Mouse (Mus musculus): ENCODE measurements around the gene Olfr1410. TPM values are rescaled to one million over a fixed set of nuclear protein-coding genes. Genes with fewer than 3 reads are reported as not detected.

Gene Olfr1410
- polyA plus RNA-seq, 1 experiment from 2014 or later, result not detected

- Histone ChIP-seq H3K4me3 (ENCODE audit: low read depth, low read length) (no peak overlapping the region), H3K9ac (ENCODE audit: low read length) (no peak overlapping the region), H3K4me2 (ENCODE audit: low read depth) (no peak overlapping the region), H3K36me3 (ENCODE audit: control insufficient read depth, insufficient read depth, low read length) (no peaks in the 10 kb centered on the region), H3K4me1 (ENCODE audit: control insufficient read depth, insufficient read depth, low read length) (peaks cover 7% of the 10 kb centered on the region; the same call in 1 of the 2 replicates), H3K27ac (ENCODE audit: low read depth, low read length) (no peak overlapping the region), H3K27me3 (ENCODE audit: control insufficient read depth, insufficient read depth, low read length) (no peaks in the 10 kb centered on the region), H3K9me3 (ENCODE audit: control insufficient read depth, low read length) (no peaks in the 10 kb centered on the region)
- no peak for ATAC-seq (ENCODE audit: insufficient read depth, low FRiP score, low TSS enrichment)
- WGBS, result 82% methylated on average over 5 of the region's 5 CpGs
- no peak for DNase-seq (ENCODE audit: low spot score)
Measured at GRCm38 (mm10) chr1:92644916-92645315, 39.3 kb downstream of the Olfr1410 start.

- no peak overlapping the region for H3K4me3 ChIP-seq (ENCODE audit: low read depth, low read length)
- H3K9me3 ChIP-seq (ENCODE audit: control insufficient read depth, low read length), result no peaks in the 10 kb centered on the region
- whole genome bisulfite sequencing, result 64% methylated on average over 2 of the region's 2 CpGs
- DNase-seq (ENCODE audit: low spot score) (no peak), ATAC-seq (ENCODE audit: insufficient read depth, low FRiP score, low TSS enrichment) (no peak)
- no peaks in the 10 kb centered on the region for H3K36me3 ChIP-seq (ENCODE audit: control insufficient read depth, insufficient read depth, low read length)
- H3K9ac ChIP-seq (ENCODE audit: low read length), result no peak overlapping the region
- no peaks in the 10 kb centered on the region for H3K27me3 ChIP-seq (ENCODE audit: control insufficient read depth, insufficient read depth, low read length)
- no peaks in the 10 kb centered on the region; the same call in 1 of the 2 replicates for H3K4me1 ChIP-seq (ENCODE audit: control insufficient read depth, insufficient read depth, low read length)
- H3K4me2 ChIP-seq (ENCODE audit: low read depth), result no peak overlapping the region
- no peak overlapping the region for H3K27ac ChIP-seq (ENCODE audit: low read depth, low read length)
Measured at GRCm38 (mm10) chr1:92646111-92646510, 40.5 kb downstream of the Olfr1410 start.

- Histone ChIP-seq H3K9me3 (ENCODE audit: control insufficient read depth, low read length) (no peaks in the 10 kb centered on the region), H3K36me3 (ENCODE audit: control insufficient read depth, insufficient read depth, low read length) (no peaks in the 10 kb centered on the region), H3K4me1 (ENCODE audit: control insufficient read depth, insufficient read depth, low read length) (no peaks in the 10 kb centered on the region), H3K4me2 (ENCODE audit: low read depth) (no peak overlapping the region), H3K9ac (ENCODE audit: low read length) (no peak overlapping the region), H3K4me3 (ENCODE audit: low read depth, low read length) (no peak overlapping the region), H3K27ac (ENCODE audit: low read depth, low read length) (no peak overlapping the region), H3K27me3 (ENCODE audit: control insufficient read depth, insufficient read depth, low read length) (no peaks in the 10 kb centered on the region)
- ATAC-seq (ENCODE audit: insufficient read depth, low FRiP score, low TSS enrichment), result no peak
- DNase-seq (ENCODE audit: low spot score), result no peak
- WGBS, result 66% methylated on average over 7 of the region's 7 CpGs
Measured at GRCm38 (mm10) chr1:92646601-92647000, 41.0 kb downstream of the Olfr1410 start.

GRCm38 (mm10) chr1:92647026-92647425, 41.4 kb downstream of the Olfr1410 start:
- Histone ChIP-seq H3K27me3 (ENCODE audit: control insufficient read depth, insufficient read depth, low read length) (no peaks in the 10 kb centered on the region), H3K4me2 (ENCODE audit: low read depth) (no peak overlapping the region), H3K27ac (ENCODE audit: low read depth, low read length) (no peak overlapping the region), H3K9me3 (ENCODE audit: control insufficient read depth, low read length) (no peaks in the 10 kb centered on the region), H3K4me1 (ENCODE audit: control insufficient read depth, insufficient read depth, low read length) (no peaks in the 10 kb centered on the region), H3K9ac (ENCODE audit: low read length) (no peak overlapping the region), H3K36me3 (ENCODE audit: control insufficient read depth, insufficient read depth, low read length) (no peaks in the 10 kb centered on the region), H3K4me3 (ENCODE audit: low read depth, low read length) (no peak overlapping the region)
- 73% methylated on average over 4 of the region's 4 CpGs for WGBS
- no peak for ATAC-seq (ENCODE audit: insufficient read depth, low FRiP score, low TSS enrichment)
- DNase-seq (ENCODE audit: low spot score), result no peak

GRCm38 (mm10) chr1:92647752-92648151, 42.2 kb downstream of the Olfr1410 start:
- no peak overlapping the region for H3K4me3 ChIP-seq (ENCODE audit: low read depth, low read length)

GRCm38 (mm10) chr1:92648197-92648596, 42.6 kb downstream of the Olfr1410 start:
- H3K36me3 ChIP-seq (ENCODE audit: control insufficient read depth, insufficient read depth, low read length), result no peaks in the 10 kb centered on the region
- no peaks in the 10 kb centered on the region for H3K4me1 ChIP-seq (ENCODE audit: control insufficient read depth, insufficient read depth, low read length)
- no peaks in the 10 kb centered on the region for H3K27me3 ChIP-seq (ENCODE audit: control insufficient read depth, insufficient read depth, low read length)
- 59% methylated on average over 10 of the region's 10 CpGs for WGBS
- H3K4me3 ChIP-seq (ENCODE audit: low read depth, low read length), result no peak overlapping the region
- no peak overlapping the region for H3K9ac ChIP-seq (ENCODE audit: low read length)
- DNase-seq (ENCODE audit: low spot score) (no peak), ATAC-seq (ENCODE audit: insufficient read depth, low FRiP score, low TSS enrichment) (no peak)
- no peak overlapping the region for H3K27ac ChIP-seq (ENCODE audit: low read depth, low read length)
- H3K9me3 ChIP-seq (ENCODE audit: control insufficient read depth, low read length), result no peaks in the 10 kb centered on the region
- no peak overlapping the region for H3K4me2 ChIP-seq (ENCODE audit: low read depth)

More at GRCm38 (mm10) chr1:92647752-92648151, 42.2 kb downstream of the Olfr1410 start:
- H3K27ac ChIP-seq (ENCODE audit: low read depth, low read length), result no peak overlapping the region
- DNase-seq (ENCODE audit: low spot score), result peak; percentile 82
- no peaks in the 10 kb centered on the region for H3K4me1 ChIP-seq (ENCODE audit: control insufficient read depth, insufficient read depth, low read length)
- 10% methylated on average over 8 of the region's 8 CpGs for WGBS
- H3K9me3 ChIP-seq (ENCODE audit: control insufficient read depth, low read length), result no peaks in the 10 kb centered on the region
- H3K27me3 ChIP-seq (ENCODE audit: control insufficient read depth, insufficient read depth, low read length), result no peaks in the 10 kb centered on the region
- no peak overlapping the region for H3K4me2 ChIP-seq (ENCODE audit: low read depth)
- no peak for ATAC-seq (ENCODE audit: insufficient read depth, low FRiP score, low TSS enrichment)
- no peak overlapping the region for H3K9ac ChIP-seq (ENCODE audit: low read length)
- no peaks in the 10 kb centered on the region for H3K36me3 ChIP-seq (ENCODE audit: control insufficient read depth, insufficient read depth, low read length)

- Histone ChIP-seq H3K36me3 (ENCODE audit: control insufficient read depth, insufficient read depth, low read length) (no peaks in the 10 kb centered on the region), H3K4me1 (ENCODE audit: control insufficient read depth, insufficient read depth, low read length) (no peaks in the 10 kb centered on the region), H3K27me3 (ENCODE audit: control insufficient read depth, insufficient read depth, low read length) (no peaks in the 10 kb centered on the region), H3K9me3 (ENCODE audit: control insufficient read depth, low read length) (no peaks in the 10 kb centered on the region), H3K4me2 (ENCODE audit: low read depth) (no peak within 1 kb of the TSS), H3K9ac (ENCODE audit: low read length) (no peak within 1 kb of the TSS), H3K4me3 (ENCODE audit: low read depth, low read length) (no peak within 1 kb of the TSS), H3K27ac (ENCODE audit: low read depth, low read length) (no peak within 1 kb of the TSS)
- ATAC-seq (ENCODE audit: insufficient read depth, low FRiP score, low TSS enrichment) (0 out of 2 replicates have a peak, but pooled peaks have one; percentile 40), DNase-seq (ENCODE audit: low spot score) (peak; percentile 75)
- 38% methylated on average over 8 of the region's 8 CpGs for WGBS
Measured at GRCm38 (mm10) chr1:92648673-92649072, 43.1 kb downstream of the Olfr1410 start, which contains the start of gene Otos. Gene Otos, minus strand, starts transcription at chr1:92648841.

GRCm38 (mm10) chr1:92651467-92651866, 45.9 kb downstream of the Olfr1410 start:
- WGBS, result 49% methylated on average over 3 of the region's 3 CpGs
- Histone ChIP-seq H3K4me3 (ENCODE audit: low read depth, low read length) (no peak overlapping the region), H3K4me1 (ENCODE audit: control insufficient read depth, insufficient read depth, low read length) (no peaks in the 10 kb centered on the region), H3K27ac (ENCODE audit: low read depth, low read length) (no peak overlapping the region), H3K27me3 (ENCODE audit: control insufficient read depth, insufficient read depth, low read length) (no peaks in the 10 kb centered on the region), H3K9me3 (ENCODE audit: control insufficient read depth, low read length) (no peaks in the 10 kb centered on the region), H3K9ac (ENCODE audit: low read length) (0 out of 2 replicates have a peak overlapping the region, but pooled peaks have one; percentile 23), H3K4me2 (ENCODE audit: low read depth) (no peak overlapping the region), H3K36me3 (ENCODE audit: control insufficient read depth, insufficient read depth, low read length) (no peaks in the 10 kb centered on the region)
- DNase-seq (ENCODE audit: low spot score), result no peak
- ATAC-seq (ENCODE audit: insufficient read depth, low FRiP score, low TSS enrichment), result no peak

- Histone ChIP-seq H3K9me3 (ENCODE audit: control insufficient read depth, low read length) (no peaks in the 10 kb centered on the region), H3K4me1 (ENCODE audit: control insufficient read depth, insufficient read depth, low read length) (0 out of 2 replicates have a peak, but pooled peaks cover 3% of the 10 kb centered on the region), H3K27ac (ENCODE audit: low read depth, low read length) (no peak overlapping the region), H3K27me3 (ENCODE audit: control insufficient read depth, insufficient read depth, low read length) (no peaks in the 10 kb centered on the region), H3K9ac (ENCODE audit: low read length) (no peak overlapping the region), H3K4me3 (ENCODE audit: low read depth, low read length) (no peak overlapping the region), H3K36me3 (ENCODE audit: control insufficient read depth, insufficient read depth, low read length) (no peaks in the 10 kb centered on the region), H3K4me2 (ENCODE audit: low read depth) (no peak overlapping the region)
- 90% methylated on average over 3 of the region's 3 CpGs for WGBS
- DNase-seq (ENCODE audit: low spot score), result no peak
- ATAC-seq (ENCODE audit: insufficient read depth, low FRiP score, low TSS enrichment), result no peak
Measured at GRCm38 (mm10) chr1:92653179-92653578, 47.6 kb downstream of the Olfr1410 start.
